Mouse (Mus musculus) heart, postnatal 0 days (tissue): Measurements from ENCODE around the gene Cep112. TPM values are rescaled to one million over a fixed set of nuclear protein-coding genes. Genes with fewer than 3 reads are reported as not detected.
A peak's percentile ranks its signal among the peaks of the same experiment; 100 is the strongest.

Experiments used
- ATAC-seq: fragments of 200-750 bp; cut with Nextera tagmentation; 2 replicates; pipeline ENCODE4 v1.8.0; 2017; ENCODE audit warnings: low read depth, moderate number of reproducible peaks, moderate library complexity; ENCODE audit not compliant: insufficient read depth
- DNase-seq: peaks from one replicate; pipeline ENCODE4 v3.0.0-alpha.2; 2016; ENCODE audit warnings: low spot score
- H3K27ac ChIP-seq: fragments of 300-500 bp; sonication (generic); 2 replicates; pipeline ENCODE4 v1.5.1; 2014; ENCODE audit warnings: low read depth, mild to moderate bottlenecking
- H3K27me3 ChIP-seq: fragments of 300-500 bp; sonication (generic); 2 replicates; pipeline ENCODE4 v1.6.1; 2014; ENCODE audit warnings: low read length, mixed read lengths; ENCODE audit not compliant: control insufficient read depth, insufficient read depth
- H3K36me3 ChIP-seq: fragments of 300-500 bp; sonication (generic); replicated peaks from 2 replicates; pipeline ENCODE4 v1.6.1; 2014; ENCODE audit warnings: low read length, mixed read lengths; ENCODE audit not compliant: control insufficient read depth, insufficient read depth
- H3K4me1 ChIP-seq: fragments of 300-500 bp; sonication (generic); 2 replicates; pipeline ENCODE4 v1.6.1; 2014; ENCODE audit warnings: antibody characterized with exemption; ENCODE audit not compliant: control insufficient read depth, insufficient read depth
- H3K4me2 ChIP-seq: fragments of 300-500 bp; sonication (generic); 2 replicates; pipeline ENCODE4 v1.6.1; 2014; ENCODE audit warnings: low read depth, mild to moderate bottlenecking, low read length, moderate library complexity
- H3K4me3 ChIP-seq: fragments of 300-500 bp; sonication (generic); 2 replicates; pipeline ENCODE4 v1.5.1; 2014; ENCODE audit warnings: low read depth, low read length
- H3K9ac ChIP-seq: fragments of 300-500 bp; sonication (generic); replicated peaks from 2 replicates; pipeline ENCODE4 v1.6.1; 2014; ENCODE audit warnings: low read depth, low read length, mixed read lengths
- H3K9me3 ChIP-seq: fragments of 300-500 bp; sonication (generic); replicated peaks from 2 replicates; pipeline ENCODE4 v1.6.1; 2016; ENCODE audit warnings: low read length; ENCODE audit not compliant: control insufficient read depth
- CTCF ChIP-seq: IDR thresholded peaks from 2 replicates; pipeline ENCODE4 v1.5.1; 2016; ENCODE audit warnings: antibody characterized with exemption, control low read depth, low read depth
- EP300 ChIP-seq: IDR thresholded peaks from 2 replicates; pipeline ENCODE4 v1.6.1; 2016; ENCODE audit warnings: antibody characterized with exemption, low read depth
- WGBS: fragments of 180-500 bp; shearing (Covaris S2); extraction: QIAGEN DNeasy Blood & Tissue Kit; methylation state at CpG from one replicate; pipeline ENCODE4 v1.1.7; 2014; 5-methylcytosine and 5-hydroxymethylcytosine counted together
- polyA plus RNA-seq: library from polyadenylated mRNA; unstranded; fragments of >200 nt; fragmentation: Nextera tagmentation; extraction: Ambion mirVana; gene quantifications from 2 replicates; pipeline ENCODE4 v1.2.1, GENCODE M21; 2015
- total RNA-seq: library from RNA; depleted of rRNA; stranded (reverse); fragments of >200 nt; gene quantifications from 2 replicates; pipeline ENCODE4 v1.2.3, GENCODE M21; 2014; ENCODE audit warnings: low replicate concordance

The Cep112 gene
- total and polyA plus RNA-seq, 2 experiments from 2014 or later, result 1.2 to 5.8 TPM

GRCm38 (mm10) chr11:108586551-108587184 lies 161.7 kb downstream of the Cep112 start:
- no peak overlapping the region for H3K4me2 ChIP-seq
- 60% methylated on average over 7 of the region's 7 CpGs for WGBS
- DNase-seq, result no peak
- H3K27me3 ChIP-seq, result no peaks in the 10 kb centered on the region
- H3K4me3 ChIP-seq, result no peak overlapping the region
- no peak for ATAC-seq
- H3K36me3 ChIP-seq, result no peaks in the 10 kb centered on the region; the same call in 1 of the 2 replicates
- H3K9me3 ChIP-seq, result no peaks in the 10 kb centered on the region
- no peak overlapping the region for H3K9ac ChIP-seq
- H3K27ac ChIP-seq, result no peak overlapping the region
- TF ChIP-seq EP300, result no peak
- no peaks in the 10 kb centered on the region for H3K4me1 ChIP-seq

- Histone ChIP-seq H3K4me3 (no peak overlapping the region), H3K27ac (peak overlapping the region; percentile 5; the same call in 1 of the 2 replicates), H3K36me3 (no peaks in the 10 kb centered on the region; the same call in 1 of the 2 replicates), H3K27me3 (no peaks in the 10 kb centered on the region), H3K4me2 (no peak overlapping the region), H3K4me1 (no peaks in the 10 kb centered on the region), H3K9me3 (no peaks in the 10 kb centered on the region), H3K9ac (no peak overlapping the region)
- DNase-seq, result no peak
- no peak for ATAC-seq
- WGBS, result 58% methylated on average over 5 of the region's 5 CpGs
- TF ChIP-seq EP300, result no peak
- no peak for TF ChIP-seq CTCF
Observed at GRCm38 (mm10) chr11:108593207-108593958, 168.4 kb downstream of the Cep112 start.

GRCm38 (mm10) chr11:108593959-108594579 lies 169.1 kb downstream of the Cep112 start:
- DNase-seq (no peak), ATAC-seq (no peak)
- H3K4me2 ChIP-seq, result no peak overlapping the region
- no peak for TF ChIP-seq EP300
- no peak for TF ChIP-seq CTCF
- no peak overlapping the region for H3K27ac ChIP-seq
- no peaks in the 10 kb centered on the region for H3K4me1 ChIP-seq
- no peak overlapping the region for H3K4me3 ChIP-seq
- H3K27me3 ChIP-seq, result no peaks in the 10 kb centered on the region
- H3K9ac ChIP-seq, result no peak overlapping the region
- H3K36me3 ChIP-seq, result no peaks in the 10 kb centered on the region; the same call in 1 of the 2 replicates
- 55% methylated on average over 2 of the region's 2 CpGs for WGBS
- no peaks in the 10 kb centered on the region for H3K9me3 ChIP-seq

GRCm38 (mm10) chr11:108605301-108605700 lies 180.3 kb downstream of the Cep112 start:
- Histone ChIP-seq H3K27ac (no peak overlapping the region), H3K9ac (no peak overlapping the region), H3K4me3 (no peak overlapping the region), H3K9me3 (no peaks in the 10 kb centered on the region), H3K4me1 (no peaks in the 10 kb centered on the region), H3K27me3 (no peaks in the 10 kb centered on the region), H3K4me2 (no peak overlapping the region), H3K36me3 (no peaks in the 10 kb centered on the region; the same call in 1 of the 2 replicates)
- no peak for TF ChIP-seq EP300
- no peak for TF ChIP-seq CTCF
- ATAC-seq (no peak), DNase-seq (no peak)
- 70% methylated on average over 3 of the region's 3 CpGs for WGBS

GRCm38 (mm10) chr11:108606036-108606435 lies 181.0 kb downstream of the Cep112 start:
- no peak for DNase-seq
- TF ChIP-seq CTCF (no peak), EP300 (no peak)
- WGBS, result 92% methylated on average over 11 of the region's 11 CpGs
- Histone ChIP-seq H3K9ac (no peak overlapping the region), H3K36me3 (no peaks in the 10 kb centered on the region; the same call in 1 of the 2 replicates), H3K4me1 (no peaks in the 10 kb centered on the region), H3K9me3 (no peaks in the 10 kb centered on the region), H3K27me3 (no peaks in the 10 kb centered on the region), H3K4me3 (no peak overlapping the region), H3K27ac (no peak overlapping the region), H3K4me2 (no peak overlapping the region)
- ATAC-seq, result no peak
